Mouse (Mus musculus) NIH3T3 (cell line): ENCODE data around the gene Otud7b.

Experiments used
- DNase-seq: peaks from one replicate; pipeline ENCODE4 v3.0.0-alpha.2; 2012; ENCODE audit warnings: low read depth

Gene Otud7b

GRCm38 (mm10) chr3:96084146-96084755 is 20.1 kb upstream of the Otud7b start:
- no peak for DNase-seq

GRCm38 (mm10) chr3:96087219-96087618 is 17.1 kb upstream of the Otud7b start:
- DNase-seq, result peak; percentile 63

- peak; percentile 60 for DNase-seq
These were observed 16.5 kb upstream of the Otud7b start for GRCm38 (mm10) chr3:96087801-96088200.

GRCm38 (mm10) chr3:96089882-96090489 is 14.3 kb upstream of the Otud7b start:
- DNase-seq, result peak; percentile 55

GRCm38 (mm10) chr3:96091146-96091545 is 13.2 kb upstream of the Otud7b start:
- DNase-seq, result no peak

GRCm38 (mm10) chr3:96091966-96092365 is 12.4 kb upstream of the Otud7b start:
- no peak for DNase-seq

- DNase-seq, result peak; percentile 29
These were observed 10.8 kb upstream of the Otud7b start for GRCm38 (mm10) chr3:96093509-96093908.

GRCm38 (mm10) chr3:96094203-96094602 is 10.1 kb upstream of the Otud7b start:
- no peak for DNase-seq

- no peak for DNase-seq
These were observed 6.2 kb upstream of the Otud7b start for GRCm38 (mm10) chr3:96098168-96098567.

- peak; percentile 94 for DNase-seq
These were observed 5.6 kb upstream of the Otud7b start for GRCm38 (mm10) chr3:96098616-96099267.

GRCm38 (mm10) chr3:96102100-96102872 is 2.0 kb upstream of the Otud7b start:
- DNase-seq, result peak; percentile 58

- no peak for DNase-seq
These were observed 446 bp upstream of the Otud7b start for GRCm38 (mm10) chr3:96103901-96104260.

GRCm38 (mm10) chr3:96105232-96105747 is 963 bp downstream of the Otud7b start:
- peak; percentile 46 for DNase-seq

GRCm38 (mm10) chr3:96106151-96106550 is 1.8 kb downstream of the Otud7b start:
- DNase-seq, result no peak

GRCm38 (mm10) chr3:96108315-96108714 is 4.0 kb downstream of the Otud7b start:
- no peak for DNase-seq

- DNase-seq, result peak; percentile 50
These were observed 8.9 kb downstream of the Otud7b start for GRCm38 (mm10) chr3:96113251-96113650.

GRCm38 (mm10) chr3:96118142-96118541 is 13.8 kb downstream of the Otud7b start:
- DNase-seq, result no peak

GRCm38 (mm10) chr3:96118702-96119101 is 14.4 kb downstream of the Otud7b start:
- no peak for DNase-seq

- DNase-seq, result no peak
These were observed 19.9 kb downstream of the Otud7b start for GRCm38 (mm10) chr3:96124235-96124634.

- peak; percentile 64 for DNase-seq
These were observed 23.8 kb downstream of the Otud7b start for GRCm38 (mm10) chr3:96128128-96128527.

- no peak for DNase-seq
These were observed 28.2 kb downstream of the Otud7b start for GRCm38 (mm10) chr3:96132478-96132877.

GRCm38 (mm10) chr3:96133327-96133905 is 29.1 kb downstream of the Otud7b start:
- no peak for DNase-seq
